Mouse (Mus musculus): ENCODE data around the gene 9030025P20Rik. TPM values are rescaled to one million over a fixed set of nuclear protein-coding genes. Genes with fewer than 3 reads are reported as not detected.
"Not testable (repeated sequence)": the region's sequence is repeated elsewhere in the genome, so short reads cannot be mapped to it uniquely, and the experiment has no call there.

The 9030025P20Rik gene
- 1 to 10 TPM; 3.3 to 4.8 TPM for total RNA-seq (2021)

DNA sequence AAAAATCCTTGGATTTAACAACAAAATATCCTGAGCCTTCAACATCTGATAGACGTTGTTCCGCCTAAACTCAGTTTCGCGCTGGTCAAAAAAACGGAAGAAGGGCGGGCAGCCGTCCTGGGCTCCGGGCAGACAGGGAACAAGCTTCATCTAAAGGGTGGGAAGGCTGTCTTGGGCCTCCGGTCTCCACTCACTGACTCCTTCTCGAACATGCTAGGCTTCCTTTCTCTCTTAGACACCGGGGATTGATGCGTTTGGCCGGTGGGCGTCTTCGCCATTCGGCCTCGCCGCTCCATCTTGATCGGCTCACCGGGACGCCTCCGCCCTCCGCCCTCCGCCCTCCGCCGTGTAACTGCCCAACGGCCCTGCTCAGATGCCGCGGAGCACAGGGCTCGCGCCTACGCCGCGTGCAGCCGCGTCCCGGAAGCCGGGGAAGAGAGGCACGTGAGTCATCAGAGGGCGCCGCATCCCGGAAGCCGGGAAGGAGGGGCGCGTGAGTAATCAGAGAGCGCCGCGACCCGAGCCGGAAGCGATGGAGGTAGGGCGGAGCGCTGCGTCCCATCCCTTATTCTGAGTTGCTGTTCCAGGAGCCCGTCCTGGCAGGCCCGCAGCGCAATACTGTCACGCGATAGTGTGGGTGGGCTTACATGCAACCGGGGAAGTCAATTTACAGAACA, at the start of gene 9030025P20Rik, which contains the start of gene Gm3417:
TSS of gene 9030025P20Rik (plus strand) at position 107 of the 677 bp plus-strand sequence.
TSS of gene Gm3417 (minus strand) at position 429 of the 677 bp plus-strand sequence.
- DNase-seq, result not testable (repeated sequence)

- DNase-seq, result no peak
These were observed 49.6 kb upstream of the 9030025P20Rik start for GRCm38 (mm10) chr17:14928631-14929030.

DNA sequence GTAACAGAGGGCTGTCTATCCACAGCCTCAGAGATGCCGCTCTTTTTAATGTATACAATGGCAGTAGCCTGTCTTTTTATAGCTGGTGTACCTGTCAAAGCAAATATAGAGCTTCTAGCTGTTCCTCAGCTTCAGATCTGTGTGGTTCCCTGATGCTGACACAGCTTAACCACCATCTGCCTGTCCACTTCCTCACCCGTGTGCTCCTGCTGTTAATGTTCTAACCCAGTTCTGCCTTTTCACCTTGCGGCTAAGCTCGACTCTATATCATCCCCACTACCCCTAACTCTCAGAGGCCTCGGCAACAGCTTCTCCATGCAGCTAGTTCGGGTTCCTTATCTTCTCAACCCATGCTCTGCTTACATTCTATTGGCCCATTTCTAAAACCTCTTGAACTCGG, 47.6 kb upstream of the 9030025P20Rik start:
- DNase-seq, result no peak

- no peak for DNase-seq
These were observed 46.8 kb upstream of the 9030025P20Rik start for GRCm38 (mm10) chr17:14931469-14931868.

GRCm38 (mm10) chr17:14935280-14935679, 43.0 kb upstream of the 9030025P20Rik start:
- not testable (repeated sequence) for DNase-seq

DNA sequence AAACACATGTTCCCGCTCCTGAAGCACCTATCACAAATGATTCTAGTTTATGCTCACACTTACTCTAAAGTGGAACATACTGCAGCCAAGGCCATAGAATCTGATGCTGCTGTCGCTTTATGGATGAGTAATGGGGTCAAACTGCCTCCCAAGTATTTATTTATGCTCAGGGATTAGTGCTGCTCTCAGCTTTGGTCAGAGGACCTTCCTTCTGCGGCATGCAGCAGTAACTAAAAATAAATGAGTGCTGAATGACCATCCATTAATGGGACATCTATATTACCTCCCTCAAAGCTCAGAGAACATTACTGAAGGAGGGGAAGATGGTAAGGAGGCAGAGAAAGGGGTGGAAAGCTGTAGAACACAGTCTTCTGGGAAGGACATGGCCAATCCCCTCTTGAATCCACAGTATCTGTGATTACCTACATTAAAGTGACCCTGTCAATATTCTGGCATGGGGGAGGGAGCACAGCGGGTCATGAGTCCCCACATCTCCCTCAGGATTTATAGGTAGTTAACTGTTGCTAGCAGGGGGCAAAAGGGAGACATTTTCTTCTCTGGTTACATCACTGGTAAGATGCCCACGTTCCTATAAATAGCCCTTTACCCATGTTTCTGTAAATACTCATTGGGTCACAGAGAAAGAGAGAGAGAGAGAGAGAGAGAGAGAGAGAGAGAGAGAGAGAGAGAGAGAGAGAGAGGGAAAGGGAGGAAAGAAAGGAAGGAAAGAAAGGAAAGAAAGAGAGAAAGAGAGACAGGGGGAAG, 42.2 kb upstream of the 9030025P20Rik start:
- no peak for DNase-seq

GRCm38 (mm10) chr17:14942181-14942580, 36.1 kb upstream of the 9030025P20Rik start:
- DNase-seq, result not testable (repeated sequence)

GRCm38 (mm10) chr17:14943009-14943728, 35.1 kb upstream of the 9030025P20Rik start, which contains the start of the genes Wdr27 and 1600012H06Rik:
Gene Wdr27 (minus strand): TSS chr17:14943158.
Gene 1600012H06Rik (plus strand): TSS chr17:14943184.
- DNase-seq, result peak; percentile 100

DNA sequence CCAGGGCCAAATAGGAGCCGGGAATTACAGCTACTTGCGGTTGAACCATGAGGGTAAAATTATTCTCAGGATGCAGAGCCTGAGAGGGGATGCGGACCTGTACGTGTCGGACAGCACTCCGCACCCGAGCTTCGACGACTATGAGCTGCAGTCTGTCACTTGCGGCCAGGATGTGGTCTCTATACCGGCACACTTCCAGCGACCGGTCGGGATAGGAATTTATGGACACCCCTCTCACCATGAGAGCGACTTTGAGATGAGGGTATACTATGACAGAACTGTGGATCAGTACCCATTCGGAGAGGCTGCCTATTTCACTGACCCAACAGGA, 34.6 kb upstream of the 9030025P20Rik start:
- DNase-seq, result no peak

DNA sequence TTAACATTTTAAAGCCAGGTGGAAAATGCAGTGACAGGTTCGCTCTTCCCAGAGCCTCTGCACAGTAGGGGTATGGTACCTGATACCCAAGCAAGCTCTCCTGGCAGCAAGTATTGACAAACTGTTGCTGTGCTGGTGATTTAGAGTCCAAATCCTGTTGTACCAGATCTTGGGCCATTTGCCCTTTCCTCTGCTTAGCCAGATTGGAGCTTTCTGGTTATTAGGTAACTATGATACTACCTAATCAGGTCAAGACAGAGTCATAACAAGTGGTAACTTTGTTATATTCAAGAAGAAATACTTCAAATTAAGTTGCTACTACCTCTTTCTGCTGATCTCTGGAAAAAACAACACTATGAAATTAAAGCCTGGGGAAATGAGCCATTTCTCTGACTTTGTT, 33.7 kb upstream of the 9030025P20Rik start:
- DNase-seq, result no peak

DNA sequence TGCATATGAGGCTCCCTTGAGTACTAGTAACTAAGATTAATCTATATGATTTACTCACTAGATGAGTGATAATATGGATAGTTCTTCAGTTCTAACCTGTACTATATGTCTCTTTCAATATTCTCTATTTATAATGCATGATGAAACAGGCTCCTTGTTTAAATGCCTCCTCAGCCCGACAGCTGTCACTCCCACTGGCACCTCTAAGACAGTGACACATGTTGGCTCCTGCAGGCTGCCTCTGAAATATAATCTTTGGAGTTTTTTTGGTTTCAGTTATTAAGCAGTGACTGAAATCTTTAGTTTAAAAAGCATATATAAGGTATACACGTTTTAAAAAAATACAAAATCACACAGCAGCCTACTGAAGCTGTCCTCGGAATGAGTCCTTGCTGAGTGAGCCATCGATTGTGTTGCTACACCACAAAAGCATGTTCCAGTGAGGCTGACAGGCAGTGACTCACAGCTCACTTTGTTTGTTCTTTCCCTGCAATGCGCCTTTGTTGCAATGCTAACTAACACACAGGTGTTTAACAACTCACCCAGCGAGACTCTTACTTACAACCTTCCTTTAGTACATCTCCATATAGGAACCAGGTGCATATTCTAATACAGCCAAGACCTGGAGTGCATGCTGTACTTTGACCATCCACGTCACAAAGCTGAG, 29.0 kb upstream of the 9030025P20Rik start:
- DNase-seq, result no peak

GRCm38 (mm10) chr17:14953452-14953851, 24.8 kb upstream of the 9030025P20Rik start:
- no peak for DNase-seq

DNA sequence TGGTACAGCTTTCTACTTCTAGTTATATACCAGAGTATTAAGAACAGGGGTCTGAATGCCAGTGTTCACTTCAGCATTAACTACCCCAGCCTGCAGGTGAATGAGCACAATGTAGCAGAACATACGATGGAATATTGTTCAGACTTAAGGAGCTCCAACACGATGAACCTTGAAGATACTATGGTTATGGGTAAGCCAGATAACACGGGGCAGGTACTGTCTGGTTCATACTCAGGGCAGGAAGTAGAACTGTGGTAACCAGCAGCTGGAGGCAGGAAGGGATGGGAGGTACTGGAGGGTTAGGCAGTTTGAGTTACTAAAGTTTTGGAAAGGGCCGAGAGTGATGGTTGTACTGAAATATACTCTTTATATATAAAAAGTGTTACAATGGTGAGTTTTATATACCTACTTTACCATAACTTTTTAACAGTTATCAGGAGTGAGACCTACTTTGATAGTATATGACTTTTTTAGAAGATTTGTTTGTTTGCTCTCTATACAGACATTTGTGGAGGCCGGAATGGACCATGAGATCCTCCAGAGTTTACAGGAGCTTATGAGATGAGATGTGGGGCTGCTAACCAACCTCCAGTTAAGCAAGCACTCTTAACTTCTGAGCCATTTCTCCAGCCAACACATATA, 19.5 kb upstream of the 9030025P20Rik start:
- DNase-seq, result no peak

DNA sequence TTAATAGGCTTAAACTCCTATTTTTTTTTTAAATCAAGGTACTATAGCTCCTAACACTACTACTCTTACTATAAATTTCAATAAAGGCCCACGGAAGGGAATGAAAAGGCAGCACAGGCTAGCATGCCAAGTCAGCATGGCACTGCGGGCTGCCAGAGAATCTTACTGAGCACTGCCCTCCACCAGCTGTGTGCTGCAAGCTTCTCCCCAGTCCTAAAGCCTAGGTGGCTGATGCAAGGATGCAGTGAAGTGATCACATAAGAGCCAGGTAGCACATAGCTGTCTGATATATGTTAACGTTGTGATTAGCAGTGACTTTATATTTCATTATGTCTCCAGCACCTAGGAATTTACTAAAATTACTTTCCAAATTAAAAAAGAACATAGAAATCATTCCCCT, 18.3 kb upstream of the 9030025P20Rik start:
- DNase-seq, result no peak

- peak; percentile 40 for DNase-seq
These were observed 17.7 kb upstream of the 9030025P20Rik start for GRCm38 (mm10) chr17:14960520-14960919.

DNA sequence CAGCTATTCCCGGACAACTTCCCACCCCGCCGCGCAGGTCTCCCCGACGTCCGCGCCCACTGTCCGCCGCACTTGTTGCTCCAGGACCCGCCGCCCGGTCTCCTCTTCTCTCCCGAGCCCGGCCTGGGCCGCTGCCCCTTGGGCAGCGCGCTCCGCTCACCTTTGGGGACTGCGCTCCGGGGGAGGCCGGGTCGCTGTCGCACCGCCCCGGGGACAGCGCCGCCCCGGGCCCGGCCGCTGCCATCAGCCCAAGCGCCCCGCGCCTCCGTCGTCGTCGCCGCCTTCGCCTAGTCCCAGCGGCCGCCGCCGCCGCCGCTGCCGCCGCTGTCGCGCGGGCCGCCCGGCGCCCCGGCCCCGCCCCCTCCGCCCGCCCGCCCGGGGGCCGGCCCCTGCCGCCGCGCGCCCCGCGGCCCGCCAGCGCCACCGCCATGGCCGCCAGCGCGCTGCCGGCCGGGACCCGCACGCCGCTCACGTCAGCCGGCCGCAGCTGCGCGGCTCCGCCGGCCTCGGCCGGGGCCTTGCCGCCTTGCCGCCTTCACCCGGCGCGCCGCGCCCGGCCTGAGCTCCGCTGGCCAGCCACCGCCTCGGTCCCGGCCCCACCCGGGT, 17.2 kb upstream of the 9030025P20Rik start, which contains the start of gene Phf10:
TSS of gene Phf10 (minus strand) at position 323 of the 606 bp plus-strand sequence.
- DNase-seq, result peak; percentile 50

- DNase-seq, result not testable (repeated sequence)
These were observed 16.6 kb upstream of the 9030025P20Rik start for GRCm38 (mm10) chr17:14961557-14962154.

- DNase-seq, result not testable (repeated sequence)
These were observed 9.8 kb upstream of the 9030025P20Rik start for GRCm38 (mm10) chr17:14968373-14968913.

DNA sequence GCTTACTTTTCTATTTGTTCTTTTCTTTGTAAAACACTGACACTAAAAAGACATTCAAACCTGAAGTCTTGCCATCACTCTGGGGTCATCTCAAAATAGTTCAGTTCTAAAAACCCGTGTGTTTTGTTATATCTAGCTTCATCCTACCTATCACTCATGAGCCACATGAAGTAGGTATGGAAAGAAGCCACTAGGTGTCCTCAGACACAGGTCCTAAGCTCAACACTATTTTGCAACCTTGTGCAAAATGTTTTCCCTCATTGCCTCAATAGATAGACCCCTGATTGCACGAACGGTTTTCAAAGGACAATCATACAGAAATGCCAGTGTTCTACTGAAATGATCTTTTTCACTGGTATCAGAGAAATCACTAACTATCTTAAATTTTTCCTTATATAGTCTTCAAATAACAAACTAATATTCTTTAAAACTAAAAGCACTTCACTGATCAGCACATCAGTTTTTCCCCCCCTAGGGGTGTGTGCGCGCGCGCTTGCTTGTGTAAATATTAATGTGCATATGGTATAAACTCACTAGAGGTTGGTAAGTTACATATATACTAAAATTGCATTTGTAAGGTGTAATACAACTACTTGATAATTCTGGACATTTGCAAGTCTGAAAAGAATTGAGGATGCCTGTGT, 428 bp upstream of the 9030025P20Rik start:
- not testable (repeated sequence) for DNase-seq

GRCm38 (mm10) chr17:14990116-14990702, 11.9 kb downstream of the 9030025P20Rik start:
- peak; percentile 3 for DNase-seq

Measured in heart, postnatal 4 days (tissue).